Mouse (Mus musculus): ENCODE measurements at regions not wholly inside any gene's neighbourhood (a gene's known extent, or its start where the extent isn't known, plus 50 kb on each side); places are given as distances from the start of the nearest gene placed in this dataset.
A peak's percentile ranks its signal among the peaks of the same experiment; 100 is the strongest.

GRCm38 (mm10) chr9:92865822-92866221 lies 323.8 kb downstream of the Plod2 start:
- no peak for DNase-seq

DNA sequence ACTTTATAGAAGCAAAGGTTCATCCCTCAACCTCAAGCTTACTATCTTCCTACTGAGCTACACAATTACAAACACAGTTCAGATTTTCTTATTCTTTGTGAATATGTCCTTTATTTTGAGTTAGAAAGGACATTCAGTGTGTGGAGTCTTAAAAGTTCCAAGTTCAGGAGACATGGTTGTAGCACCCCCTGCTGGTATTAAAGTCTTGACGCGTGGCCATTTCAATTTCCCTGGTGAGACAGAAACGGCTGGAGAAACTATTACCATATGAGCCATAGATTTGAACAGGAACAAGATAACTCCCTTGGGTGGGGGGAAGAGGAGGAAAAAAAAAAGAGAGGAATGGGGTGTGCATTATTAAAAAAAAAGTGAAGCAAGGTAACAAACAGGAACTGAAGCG lies 336.6 kb downstream of the Plod2 start:
- peak in 1 of 2 experiments; percentile 14 for DNase-seq

DNA sequence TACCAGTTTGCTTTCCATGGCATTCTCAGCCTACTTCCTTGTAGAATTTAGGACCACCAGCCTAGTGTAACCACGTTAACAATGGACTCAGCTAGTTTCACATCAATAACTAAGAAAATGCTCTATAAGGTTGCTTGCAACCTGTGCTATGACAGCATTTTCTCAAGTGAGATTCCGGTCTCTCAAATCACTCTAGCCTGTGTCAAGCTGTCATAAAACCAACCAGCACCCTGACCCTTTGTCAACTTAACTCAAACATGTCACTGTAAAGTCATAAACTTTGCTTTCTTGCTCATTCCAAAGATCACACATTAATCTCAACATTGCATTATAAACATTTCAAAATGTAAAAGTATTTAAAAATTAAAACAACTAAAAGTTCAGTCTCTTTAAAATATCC lies 337.8 kb downstream of the Plod2 start:
- DNase-seq = no peak

- DNase-seq = no peak
These were observed 340.3 kb downstream of the Plod2 start for GRCm38 (mm10) chr9:92882251-92882832.

- no peak for DNase-seq
These were observed 348.0 kb downstream of the Plod2 start for GRCm38 (mm10) chr9:92890063-92890462.

GRCm38 (mm10) chr9:92899733-92900132 lies 357.7 kb downstream of the Plod2 start:
- DNase-seq = no peak

DNA sequence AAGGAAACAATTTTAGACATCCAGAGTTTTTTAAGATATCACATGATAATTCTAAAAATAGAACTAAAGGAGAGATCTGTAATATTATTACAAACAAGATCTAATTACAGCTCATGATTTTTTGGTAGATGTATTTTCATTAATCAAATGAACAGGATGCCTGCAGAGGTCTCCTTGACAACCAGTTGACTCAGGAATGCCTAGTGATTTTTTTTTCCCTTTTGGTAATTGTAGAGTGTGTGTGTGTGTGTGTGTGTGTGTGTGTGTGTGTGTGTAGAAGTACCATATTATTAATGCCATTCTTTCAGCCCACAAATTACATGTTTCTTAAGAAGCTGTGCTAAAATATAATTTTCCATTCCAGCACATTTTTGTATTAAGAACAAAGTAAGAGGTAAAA lies 365.1 kb downstream of the Plod2 start:
- no peak for DNase-seq

- no peak for DNase-seq
These were observed 377.4 kb downstream of the Plod2 start for GRCm38 (mm10) chr9:92919396-92919795.

DNA sequence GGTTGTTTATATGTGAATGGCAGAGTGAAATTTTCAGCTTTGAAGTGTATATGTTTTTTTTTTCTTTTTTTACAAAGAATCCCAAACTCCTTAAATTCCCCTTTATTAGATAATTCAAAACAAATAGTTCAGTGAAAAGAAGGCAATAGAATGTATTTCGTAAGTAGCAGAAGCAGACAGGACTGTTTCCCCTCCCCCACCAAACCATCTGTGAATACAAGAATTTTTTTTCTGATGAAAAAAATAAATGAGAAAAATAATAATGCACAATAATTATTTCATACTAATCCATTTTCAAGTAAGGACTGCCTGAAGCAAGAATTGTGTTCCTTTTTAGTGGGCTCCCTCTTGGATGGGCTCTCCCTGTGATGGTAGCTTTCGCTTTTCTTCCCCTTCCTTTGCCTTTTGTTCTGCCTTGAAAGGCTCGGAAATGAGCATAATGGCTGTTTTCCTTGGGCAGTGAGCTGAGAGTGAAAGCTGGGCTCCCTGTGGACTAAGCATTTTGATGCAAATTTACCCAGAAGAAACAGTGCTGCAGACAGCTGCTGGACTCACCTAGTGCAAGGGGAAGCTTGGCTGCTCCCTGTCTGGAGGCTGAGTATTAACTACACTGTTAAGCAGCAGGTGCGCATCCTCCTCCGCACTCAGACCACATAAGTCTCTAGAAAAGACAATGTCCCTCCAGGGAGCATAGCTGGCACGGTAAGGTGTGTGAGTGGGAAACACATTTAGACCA lies 388.4 kb downstream of the Plod2 start:
- peak; percentile 19 to 21 for DNase-seq

DNA sequence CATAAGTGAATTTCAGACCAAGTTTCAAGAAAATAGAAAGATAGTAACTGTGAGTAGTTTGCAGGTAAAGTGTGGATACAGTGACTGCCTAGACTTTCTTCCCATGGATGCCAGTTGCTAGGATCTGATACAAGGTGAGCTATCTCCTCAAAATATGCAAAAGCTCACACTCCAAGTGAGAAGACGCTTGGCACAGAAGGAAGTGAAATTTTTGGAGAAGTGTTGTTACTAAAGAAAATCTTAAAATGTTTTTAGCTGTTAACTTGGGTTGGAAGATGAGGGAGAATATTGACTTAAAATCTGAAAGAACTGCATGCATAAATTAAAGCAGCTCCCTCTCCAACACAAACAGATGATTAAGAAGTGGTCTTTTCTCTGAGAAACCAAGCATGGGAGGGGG lies 395.8 kb downstream of the Plod2 start:
- DNase-seq = no peak

GRCm38 (mm10) chr9:92950092-92950491 lies 408.1 kb downstream of the Plod2 start:
- DNase-seq = peak in 1 of 2 experiments; percentile 33

GRCm38 (mm10) chr9:92963275-92963674 lies 421.3 kb downstream of the Plod2 start:
- DNase-seq = no peak

DNA sequence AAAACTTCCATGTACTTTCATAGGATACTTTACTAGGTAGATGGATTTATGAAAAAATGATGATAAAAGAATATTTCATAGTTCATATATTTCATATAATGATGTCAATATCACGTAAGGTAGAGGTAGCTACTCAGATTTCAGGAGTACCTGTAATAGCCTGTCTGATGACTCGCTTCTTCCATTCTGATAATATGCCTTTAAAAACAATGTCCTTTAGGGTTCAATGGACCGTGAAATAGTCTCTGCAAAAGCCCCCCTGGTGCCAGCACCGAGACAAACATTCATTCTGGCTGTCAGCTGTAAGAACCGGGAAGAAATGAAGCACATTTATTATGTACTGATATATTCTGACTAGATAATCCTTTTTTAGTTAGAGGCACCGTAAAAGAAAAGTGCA lies 449.7 kb downstream of the Plod2 start:
- DNase-seq = no peak

- DNase-seq = no peak
These were observed 454.1 kb downstream of the Plod2 start for GRCm38 (mm10) chr9:92996156-92996555.

- DNase-seq = no peak
These were observed 463.3 kb downstream of the Plod2 start for GRCm38 (mm10) chr9:93005182-93005953.

- DNase-seq = no peak
These were observed 466.7 kb downstream of the Plod2 start for GRCm38 (mm10) chr9:93008511-93009302.

DNA sequence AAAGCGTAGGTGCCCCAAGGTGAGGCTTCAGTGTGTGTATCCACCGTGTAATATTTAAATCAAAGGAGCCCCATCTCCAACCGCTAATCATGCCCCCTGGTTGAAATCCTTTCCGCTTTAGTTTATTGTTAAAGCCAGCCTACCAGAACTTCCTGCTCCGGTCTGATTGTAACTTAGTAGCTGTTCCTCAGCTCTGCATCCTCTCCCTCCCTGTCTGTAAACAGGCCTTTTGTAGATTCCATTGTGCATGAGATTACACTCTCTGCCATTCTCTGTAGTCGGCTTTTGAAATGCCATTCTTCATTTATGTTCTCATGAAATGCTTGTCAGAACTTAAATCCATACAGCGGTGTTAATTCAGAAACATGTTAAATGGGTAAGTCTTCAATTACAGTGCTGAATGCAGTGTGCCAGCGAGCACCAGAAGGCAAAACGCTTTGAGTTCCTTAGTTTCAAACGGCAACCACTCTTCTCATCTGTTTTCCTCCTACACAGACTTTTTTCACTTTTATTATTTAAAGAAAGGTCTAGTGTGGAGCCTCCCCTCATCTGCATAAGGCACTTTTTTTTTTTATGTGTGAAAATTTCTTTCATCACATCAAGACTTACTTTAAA lies 502.4 kb downstream of the Plod2 start:
- no peak for DNase-seq

- DNase-seq = peak; percentile 39 to 56
These were observed 530.1 kb downstream of the Plod2 start for GRCm38 (mm10) chr9:93072140-93072539.

DNA sequence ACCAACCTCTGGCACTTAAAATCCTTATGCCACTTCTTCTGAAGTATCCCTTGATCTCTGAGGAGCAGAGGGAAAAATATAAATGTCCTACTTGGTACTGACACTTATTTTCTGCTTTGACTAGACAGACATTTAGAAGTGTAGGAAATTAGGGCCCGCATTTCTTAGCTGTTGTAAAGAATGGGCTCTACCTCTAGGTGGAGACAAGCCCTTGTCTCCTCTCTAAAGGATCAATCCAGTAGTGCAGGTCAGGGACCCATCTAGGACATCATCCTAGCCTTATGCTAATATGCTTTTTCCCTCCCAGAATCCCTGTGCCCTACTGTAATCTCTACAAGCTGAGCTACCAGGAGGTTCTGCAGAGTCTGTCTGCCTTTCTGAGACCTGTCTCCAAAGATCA lies 541.1 kb downstream of the Plod2 start:
- no peak for DNase-seq

- DNase-seq = no peak
These were observed 556.1 kb downstream of the Plod2 start for GRCm38 (mm10) chr9:93098008-93098581.

DNA sequence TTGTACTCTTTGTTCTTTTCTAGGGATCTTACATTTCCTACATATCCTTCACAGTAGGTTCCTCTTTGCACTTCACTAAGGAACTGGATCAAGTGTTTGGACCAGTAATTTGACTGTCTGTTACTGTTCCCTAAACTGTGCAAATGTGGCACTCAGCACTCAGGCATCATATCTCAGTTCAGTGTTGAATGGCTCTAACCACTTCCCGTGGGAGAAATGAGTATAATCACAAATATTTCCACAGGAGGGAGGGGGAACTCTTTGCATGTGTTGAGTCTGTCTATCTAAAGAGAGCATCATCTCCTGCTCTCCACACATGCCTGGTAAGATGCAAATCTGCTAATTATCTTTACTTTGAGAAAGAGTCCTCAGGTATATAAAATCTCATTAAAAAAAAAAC lies 588.5 kb downstream of the Plod2 start:
- DNase-seq = no peak

DNA sequence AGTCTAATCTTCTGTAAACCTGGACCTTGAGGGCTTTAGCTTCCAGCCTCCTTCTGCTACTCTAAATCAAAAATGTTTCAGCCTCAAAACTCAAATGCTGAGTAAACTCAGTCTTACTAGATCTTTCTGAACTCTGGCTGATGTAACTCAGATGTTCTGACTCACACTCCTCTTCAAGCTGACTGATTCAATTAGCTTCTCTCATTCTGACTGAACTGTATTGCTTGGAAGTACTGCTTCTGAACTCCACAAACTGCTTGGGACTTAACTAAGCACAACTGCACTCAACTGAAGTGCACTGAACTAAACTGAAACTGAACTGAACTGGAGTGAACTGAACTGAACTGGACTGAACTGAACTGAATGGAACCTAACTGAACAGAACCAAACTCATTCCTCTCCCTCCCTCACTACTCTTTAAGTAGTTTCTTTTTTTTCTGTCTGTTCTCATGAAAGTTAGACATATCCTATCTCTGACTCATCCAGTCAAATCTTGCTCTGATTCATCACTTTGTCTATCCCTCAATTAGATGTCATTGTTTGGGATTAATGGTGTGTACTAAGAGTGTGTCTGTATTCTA lies 589.7 kb downstream of the Plod2 start:
- no peak for DNase-seq

All from cerebellum, postnatal 25 days (tissue).